Mouse (Mus musculus): Measurements from ENCODE around the gene Tnfrsf25. TPM values are rescaled to one million over a fixed set of nuclear protein-coding genes. Genes with fewer than 3 reads are reported as not detected.
A peak's percentile ranks its signal among the peaks of the same experiment; 100 is the strongest.

Tnfrsf25 gene
- polyA plus RNA-seq (2014; fragmentation: Nextera tagmentation; extraction: Ambion mirVana), result 0.57 and 1.9 TPM in 2 replicates

DNA sequence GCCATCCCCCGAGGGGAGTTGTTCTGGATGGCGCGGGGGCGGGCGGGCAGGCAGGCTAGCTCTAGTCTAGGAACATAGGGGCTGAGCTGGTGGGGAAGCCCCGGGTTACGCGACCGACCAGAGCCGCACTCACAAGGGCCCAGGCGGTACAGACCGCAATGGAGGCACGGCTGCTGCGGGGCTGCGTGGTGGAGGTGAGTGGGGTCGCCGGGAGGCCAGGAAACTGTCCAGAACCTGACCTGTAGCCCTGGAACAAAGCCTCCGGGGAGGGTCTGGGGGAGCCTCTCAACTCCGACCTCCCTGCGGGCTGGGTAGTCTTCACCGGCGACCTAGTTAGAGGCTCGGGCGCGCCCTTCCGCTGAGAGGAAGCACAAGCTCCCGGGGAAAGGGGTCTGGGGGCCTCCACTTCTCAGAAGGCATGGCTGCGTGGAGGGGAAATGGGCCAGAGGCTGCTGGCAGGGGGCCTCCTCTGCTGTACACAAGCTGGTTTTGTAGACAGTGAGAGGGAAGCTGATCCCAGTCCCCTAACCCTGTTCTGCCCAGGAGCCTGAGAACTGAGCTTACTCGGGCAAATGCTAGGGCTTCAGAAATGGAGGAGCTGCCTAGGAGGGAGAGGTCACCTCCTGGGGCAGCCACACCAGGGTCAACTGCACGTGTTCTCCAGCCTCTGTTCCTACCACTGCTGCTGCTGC is at the start of gene Tnfrsf25:
Tnfrsf25 (plus strand) TSS at position 14 of the 692 bp plus-strand sequence.
- 2% methylated on average over 30 of the region's 30 CpGs for WGBS

GRCm38 (mm10) chr4:152067280-152067679 is 48.5 kb upstream of the Tnfrsf25 start:
- Histone ChIP-seq H3K27ac (ENCODE audit: low read depth, low read length) (no peak overlapping the region), H3K4me3 (ENCODE audit: low read length) (no peak overlapping the region), H3K4me2 (replicated peaks; ENCODE audit: low read depth, low read length) (no peak overlapping the region), H3K4me1 (ENCODE audit: control insufficient read depth, insufficient read depth, low read length) (no peaks in the 10 kb centered on the region), H3K9ac (ENCODE audit: low read depth, low read length) (no peak overlapping the region), H3K27me3 (ENCODE audit: control insufficient read depth, insufficient read depth, low read length) (no peaks in the 10 kb centered on the region), H3K9me3 (ENCODE audit: control insufficient read depth, low read length) (no peaks in the 10 kb centered on the region), H3K36me3 (ENCODE audit: control insufficient read depth, insufficient read depth, low read length) (no peaks in the 10 kb centered on the region)
- no peak for ATAC-seq (ENCODE audit: low FRiP score, low TSS enrichment)

More for the DNA sequence above, at the start of gene Tnfrsf25:
- peaks cover 42% of the 10 kb centered on the region for H3K27me3 ChIP-seq (ENCODE audit: control insufficient read depth, insufficient read depth, low read length)
- H3K9ac ChIP-seq (ENCODE audit: low read depth, low read length), result peak within 1 kb of the TSS; percentile 38; the same call in 1 of the 2 replicates
- peak; percentile 20 for ATAC-seq (ENCODE audit: low FRiP score, low TSS enrichment)
- H3K4me3 ChIP-seq (ENCODE audit: low read length), result peak within 1 kb of the TSS; percentile 15; the same call in 1 of the 2 replicates
- no peaks in the 10 kb centered on the region for H3K9me3 ChIP-seq (ENCODE audit: control insufficient read depth, low read length)
- no peak within 1 kb of the TSS for H3K27ac ChIP-seq (ENCODE audit: low read depth, low read length)
- H3K4me1 ChIP-seq (ENCODE audit: control insufficient read depth, insufficient read depth, low read length), result peaks cover 34% of the 10 kb centered on the region
- H3K4me2 ChIP-seq (replicated peaks; ENCODE audit: low read depth, low read length), result peak within 1 kb of the TSS; percentile 42
- peaks cover 29% of the 10 kb centered on the region for H3K36me3 ChIP-seq (ENCODE audit: control insufficient read depth, insufficient read depth, low read length)

DNA sequence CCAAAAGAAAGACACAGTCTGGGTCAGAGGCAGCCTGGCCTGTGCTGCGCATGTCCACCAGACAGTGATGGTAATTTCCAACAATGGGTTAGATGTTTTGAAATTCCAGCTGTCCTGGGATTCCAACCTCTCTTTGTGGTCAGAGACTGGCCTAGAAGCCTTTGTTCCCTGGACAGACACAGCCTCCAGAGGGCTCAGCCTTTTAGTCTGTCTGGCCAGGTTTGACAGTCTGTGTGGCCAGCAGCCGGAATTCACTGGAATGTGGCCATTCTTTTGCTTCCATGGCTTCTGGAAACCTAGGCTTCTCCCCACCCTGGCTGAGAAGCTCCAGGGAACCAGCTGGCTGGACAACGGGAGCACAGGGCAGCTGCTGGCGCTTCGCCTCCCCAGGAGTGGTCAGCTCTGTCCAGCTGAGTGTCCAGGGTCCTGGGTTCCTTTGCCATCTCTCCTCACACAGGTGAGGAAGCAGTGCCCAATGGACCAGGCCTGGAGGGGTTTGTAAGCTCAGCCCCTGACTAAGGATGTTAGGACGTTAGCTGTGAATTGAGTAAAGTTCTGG is 47.5 kb upstream of the Tnfrsf25 start:
- Histone ChIP-seq H3K9me3 (ENCODE audit: control insufficient read depth, low read length) (no peaks in the 10 kb centered on the region), H3K9ac (ENCODE audit: low read depth, low read length) (no peak overlapping the region), H3K4me3 (ENCODE audit: low read length) (no peak overlapping the region), H3K27me3 (ENCODE audit: control insufficient read depth, insufficient read depth, low read length) (no peaks in the 10 kb centered on the region), H3K27ac (ENCODE audit: low read depth, low read length) (no peak overlapping the region), H3K36me3 (ENCODE audit: control insufficient read depth, insufficient read depth, low read length) (no peaks in the 10 kb centered on the region), H3K4me1 (ENCODE audit: control insufficient read depth, insufficient read depth, low read length) (no peaks in the 10 kb centered on the region), H3K4me2 (replicated peaks; ENCODE audit: low read depth, low read length) (no peak overlapping the region)
- ATAC-seq (ENCODE audit: low FRiP score, low TSS enrichment), result no peak
- WGBS, result 84% methylated on average over 6 of the region's 6 CpGs

DNA sequence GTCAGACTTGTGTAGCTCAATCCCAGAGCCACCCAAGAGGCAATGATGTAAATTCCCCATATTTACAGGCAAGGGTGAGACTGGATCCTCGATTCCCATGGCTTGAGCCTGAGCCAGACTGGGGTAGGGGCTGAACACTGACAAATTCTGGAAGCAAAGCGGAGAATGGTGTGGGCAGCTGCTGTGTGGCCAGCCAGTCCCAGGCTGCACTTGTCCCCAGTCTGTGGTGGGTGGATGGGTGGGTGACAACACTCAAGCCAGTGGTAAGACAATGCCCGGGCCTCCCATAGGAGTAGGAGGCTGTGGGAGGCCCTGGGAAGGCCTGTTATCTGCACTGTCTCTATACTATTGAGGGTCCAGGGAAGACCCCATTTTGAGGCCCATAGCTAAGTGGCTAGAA is 46.5 kb upstream of the Tnfrsf25 start:
- WGBS, result 85% methylated on average over 3 of the region's 3 CpGs

GRCm38 (mm10) chr4:152070494-152071396 is 45.0 kb upstream of the Tnfrsf25 start:
- no peak overlapping the region for H3K4me3 ChIP-seq (ENCODE audit: low read length)
- no peaks in the 10 kb centered on the region for H3K27me3 ChIP-seq (ENCODE audit: control insufficient read depth, insufficient read depth, low read length)
- ATAC-seq (ENCODE audit: low FRiP score, low TSS enrichment), result no peak
- no peaks in the 10 kb centered on the region for H3K36me3 ChIP-seq (ENCODE audit: control insufficient read depth, insufficient read depth, low read length)
- no peak overlapping the region for H3K27ac ChIP-seq (ENCODE audit: low read depth, low read length)
- peaks cover 7% of the 10 kb centered on the region; the same call in 1 of the 2 replicates for H3K4me1 ChIP-seq (ENCODE audit: control insufficient read depth, insufficient read depth, low read length)
- no peaks in the 10 kb centered on the region; the same call in 1 of the 2 replicates for H3K9me3 ChIP-seq (ENCODE audit: control insufficient read depth, low read length)
- no peak overlapping the region for H3K4me2 ChIP-seq (replicated peaks; ENCODE audit: low read depth, low read length)
- no peak overlapping the region for H3K9ac ChIP-seq (ENCODE audit: low read depth, low read length)
- 81% methylated on average over 11 of the region's 11 CpGs for WGBS

More for the DNA sequence above, 46.5 kb upstream of the Tnfrsf25 start:
- no peaks in the 10 kb centered on the region for H3K4me1 ChIP-seq (ENCODE audit: control insufficient read depth, insufficient read depth, low read length)
- no peak overlapping the region for H3K9ac ChIP-seq (ENCODE audit: low read depth, low read length)
- no peak overlapping the region for H3K4me2 ChIP-seq (replicated peaks; ENCODE audit: low read depth, low read length)
- H3K36me3 ChIP-seq (ENCODE audit: control insufficient read depth, insufficient read depth, low read length), result no peaks in the 10 kb centered on the region
- no peak for ATAC-seq (ENCODE audit: low FRiP score, low TSS enrichment)
- no peaks in the 10 kb centered on the region for H3K27me3 ChIP-seq (ENCODE audit: control insufficient read depth, insufficient read depth, low read length)
- no peaks in the 10 kb centered on the region for H3K9me3 ChIP-seq (ENCODE audit: control insufficient read depth, low read length)
- no peak overlapping the region for H3K4me3 ChIP-seq (ENCODE audit: low read length)
- H3K27ac ChIP-seq (ENCODE audit: low read depth, low read length), result no peak overlapping the region

DNA sequence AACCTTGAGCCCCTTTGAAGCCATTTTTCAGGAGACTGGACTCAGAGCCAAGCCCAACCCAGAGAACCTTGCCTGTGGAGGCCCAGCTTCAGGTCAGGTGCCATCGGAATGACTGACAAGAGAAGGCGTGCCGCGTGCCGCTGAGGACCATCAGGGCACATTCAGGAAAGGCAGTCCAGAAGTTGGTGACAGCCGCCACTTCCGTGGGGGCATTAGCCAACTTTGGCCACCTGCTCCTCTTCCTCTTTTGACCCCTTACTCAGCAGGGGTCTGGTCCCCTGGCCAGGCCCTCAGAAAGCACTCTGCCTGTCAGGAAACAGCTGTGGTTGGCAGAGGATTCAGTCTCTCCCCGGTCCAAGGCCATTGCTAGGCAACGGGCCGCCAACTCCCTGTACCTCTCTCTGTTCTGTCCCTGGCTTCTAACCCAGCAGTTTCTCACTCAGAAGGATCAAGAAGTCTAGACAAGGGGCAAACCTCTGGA is 43.6 kb upstream of the Tnfrsf25 start, which contains the start of gene Plekhg5:
Plekhg5 (plus strand) TSS at position 378 of the 481 bp plus-strand sequence.
- H3K9ac ChIP-seq (ENCODE audit: low read depth, low read length), result no peak within 1 kb of the TSS
- peaks cover 12% of the 10 kb centered on the region; the same call in 1 of the 2 replicates for H3K4me1 ChIP-seq (ENCODE audit: control insufficient read depth, insufficient read depth, low read length)
- no peak within 1 kb of the TSS for H3K4me3 ChIP-seq (ENCODE audit: low read length)
- H3K4me2 ChIP-seq (replicated peaks; ENCODE audit: low read depth, low read length), result no peak within 1 kb of the TSS
- no peaks in the 10 kb centered on the region for H3K36me3 ChIP-seq (ENCODE audit: control insufficient read depth, insufficient read depth, low read length)
- H3K27me3 ChIP-seq (ENCODE audit: control insufficient read depth, insufficient read depth, low read length), result no peaks in the 10 kb centered on the region
- no peak for ATAC-seq (ENCODE audit: low FRiP score, low TSS enrichment)
- H3K27ac ChIP-seq (ENCODE audit: low read depth, low read length), result no peak within 1 kb of the TSS
- no peaks in the 10 kb centered on the region; the same call in 1 of the 2 replicates for H3K9me3 ChIP-seq (ENCODE audit: control insufficient read depth, low read length)
- 69% methylated on average over 10 of the region's 10 CpGs for WGBS

DNA sequence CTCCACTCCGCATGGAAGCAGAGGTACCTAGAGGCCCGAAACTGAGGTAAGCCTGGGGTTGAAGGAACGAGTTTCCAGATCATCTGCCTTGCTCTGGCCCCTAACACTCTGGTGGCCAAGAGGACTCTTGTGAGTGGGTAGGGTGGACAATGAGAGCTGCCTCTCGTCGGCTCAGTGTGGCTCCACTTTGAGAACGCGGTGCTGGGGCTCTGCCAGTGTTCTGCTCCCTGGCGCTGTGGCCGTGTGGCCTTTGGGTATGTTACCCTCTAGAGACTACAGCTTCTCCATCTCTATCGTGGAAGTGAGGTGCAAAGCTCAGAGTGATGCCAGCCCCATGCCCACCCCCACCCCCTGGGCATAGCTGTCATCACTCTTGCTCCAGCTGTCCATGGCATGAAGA is 43.1 kb upstream of the Tnfrsf25 start:
- H3K9me3 ChIP-seq (ENCODE audit: control insufficient read depth, low read length), result no peaks in the 10 kb centered on the region; the same call in 1 of the 2 replicates
- peaks cover 12% of the 10 kb centered on the region; the same call in 1 of the 2 replicates for H3K4me1 ChIP-seq (ENCODE audit: control insufficient read depth, insufficient read depth, low read length)
- no peak overlapping the region for H3K4me3 ChIP-seq (ENCODE audit: low read length)
- no peaks in the 10 kb centered on the region for H3K36me3 ChIP-seq (ENCODE audit: control insufficient read depth, insufficient read depth, low read length)
- no peak overlapping the region for H3K4me2 ChIP-seq (replicated peaks; ENCODE audit: low read depth, low read length)
- H3K27me3 ChIP-seq (ENCODE audit: control insufficient read depth, insufficient read depth, low read length), result no peaks in the 10 kb centered on the region
- H3K27ac ChIP-seq (ENCODE audit: low read depth, low read length), result no peak overlapping the region
- ATAC-seq (ENCODE audit: low FRiP score, low TSS enrichment), result no peak
- WGBS, result 78% methylated on average over 10 of the region's 10 CpGs
- no peak overlapping the region for H3K9ac ChIP-seq (ENCODE audit: low read depth, low read length)

DNA sequence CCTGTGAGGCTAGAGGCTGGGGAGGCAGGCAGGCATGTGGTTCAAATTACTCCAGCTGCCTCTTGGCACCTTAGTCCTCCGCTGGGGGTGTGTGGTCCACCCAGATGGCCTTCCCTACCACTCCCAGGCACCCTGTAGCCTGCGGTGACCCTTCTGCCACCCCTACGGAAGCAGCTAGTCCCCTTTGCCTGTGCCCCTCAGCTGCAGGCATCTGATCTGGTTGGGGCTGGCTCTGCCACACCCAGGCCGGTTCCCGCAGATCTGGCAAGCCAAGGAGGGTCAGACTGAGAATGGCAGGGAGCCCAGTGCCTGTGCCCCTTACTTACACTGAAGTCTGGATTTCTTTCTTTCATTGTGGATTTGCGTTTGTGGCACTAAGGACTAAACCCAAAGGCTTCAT is 42.0 kb upstream of the Tnfrsf25 start:
- H3K4me3 ChIP-seq (ENCODE audit: low read length), result no peak overlapping the region
- H3K9me3 ChIP-seq (ENCODE audit: control insufficient read depth, low read length), result no peaks in the 10 kb centered on the region; the same call in 1 of the 2 replicates
- WGBS, result 71% methylated on average over 6 of the region's 6 CpGs
- H3K4me1 ChIP-seq (ENCODE audit: control insufficient read depth, insufficient read depth, low read length), result peaks cover 12% of the 10 kb centered on the region; the same call in 1 of the 2 replicates
- no peak overlapping the region for H3K27ac ChIP-seq (ENCODE audit: low read depth, low read length)
- H3K4me2 ChIP-seq (replicated peaks; ENCODE audit: low read depth, low read length), result no peak overlapping the region
- no peak overlapping the region for H3K9ac ChIP-seq (ENCODE audit: low read depth, low read length)
- H3K36me3 ChIP-seq (ENCODE audit: control insufficient read depth, insufficient read depth, low read length), result no peaks in the 10 kb centered on the region
- H3K27me3 ChIP-seq (ENCODE audit: control insufficient read depth, insufficient read depth, low read length), result no peaks in the 10 kb centered on the region
- no peak for ATAC-seq (ENCODE audit: low FRiP score, low TSS enrichment)

Measured in kidney, embryonic 14.5 days (tissue).